Mouse (Mus musculus) hindbrain, embryonic 11.5 days (tissue): Measurements from ENCODE around the gene Lrrc43. TPM values are rescaled to one million over a fixed set of nuclear protein-coding genes. Genes with fewer than 3 reads are reported as not detected.

ENCODE experiments used
- ATAC-seq: fragments of 200-750 bp; cut with Nextera tagmentation; 2 replicates; pipeline ENCODE4 v1.8.0; 2017; ENCODE audit warnings: mild to moderate bottlenecking, moderate TSS enrichment, moderate library complexity; ENCODE audit not compliant: low FRiP score
- DNase-seq: peaks from one replicate; pipeline ENCODE4 v3.0.0-alpha.2; 2015; ENCODE audit warnings: low spot score
- H3K27ac ChIP-seq: fragments of 300-500 bp; sonication (generic); 2 replicates; pipeline ENCODE4 v1.5.1; 2014; ENCODE audit warnings: mild to moderate bottlenecking, low read depth, low read length
- H3K27me3 ChIP-seq: fragments of 300-500 bp; sonication (generic); 2 replicates; pipeline ENCODE4 v1.6.1; 2014; ENCODE audit warnings: mild to moderate bottlenecking, low read length, moderate library complexity, mixed read lengths; ENCODE audit not compliant: control insufficient read depth, insufficient read depth
- H3K36me3 ChIP-seq: fragments of 300-500 bp; sonication (generic); 2 replicates; pipeline ENCODE4 v1.6.1; 2014; ENCODE audit warnings: mild to moderate bottlenecking, low read length, moderate library complexity, mixed read lengths; ENCODE audit not compliant: control insufficient read depth, insufficient read depth
- H3K4me1 ChIP-seq: fragments of 300-500 bp; sonication (generic); replicated peaks from 2 replicates; pipeline ENCODE4 v1.6.1; 2014; ENCODE audit warnings: low read length, mixed read lengths; ENCODE audit not compliant: control insufficient read depth, insufficient read depth
- H3K4me2 ChIP-seq: fragments of 300-500 bp; sonication (generic); replicated peaks from 2 replicates; pipeline ENCODE4 v1.6.1; 2014; ENCODE audit warnings: mild to moderate bottlenecking, low read depth, low read length
- H3K4me3 ChIP-seq: fragments of 300-500 bp; sonication (generic); 2 replicates; pipeline ENCODE4 v1.5.1; 2014; ENCODE audit warnings: low read depth, low read length
- H3K9ac ChIP-seq: fragments of 300-500 bp; sonication (generic); 2 replicates; pipeline ENCODE4 v1.6.1; 2014; ENCODE audit warnings: low read depth, low read length
- H3K9me3 ChIP-seq: fragments of 300-500 bp; sonication (generic); 2 replicates; pipeline ENCODE4 v1.6.1; 2016; ENCODE audit warnings: low read length; ENCODE audit not compliant: control insufficient read depth
- WGBS: fragments of 180-500 bp; shearing (Covaris S2); extraction: QIAGEN DNeasy Blood & Tissue Kit; methylation state at CpG from one replicate; pipeline ENCODE4 v1.1.7; 2014; 5-methylcytosine and 5-hydroxymethylcytosine counted together
- polyA plus RNA-seq: library from polyadenylated mRNA; unstranded; fragments of >200 nt; fragmentation: Nextera tagmentation; extraction: Ambion mirVana; gene quantifications from 2 replicates; pipeline ENCODE4 v1.2.1, GENCODE M21; 2014

The Lrrc43 gene
- polyA plus RNA-seq, 1 experiment from 2014 or later: 0.26 TPM

- no peak overlapping the region for H3K27ac ChIP-seq
- 88% methylated on average over 1 of the region's 1 CpGs for WGBS
- no peaks in the 10 kb centered on the region for H3K36me3 ChIP-seq
- no peaks in the 10 kb centered on the region for H3K27me3 ChIP-seq
- DNase-seq: no peak
- no peak overlapping the region for H3K4me3 ChIP-seq
- no peak overlapping the region for H3K4me2 ChIP-seq
- no peaks in the 10 kb centered on the region for H3K4me1 ChIP-seq
- ATAC-seq: no peak
- H3K9ac ChIP-seq: no peak overlapping the region
- no peaks in the 10 kb centered on the region for H3K9me3 ChIP-seq
Observed at GRCm38 (mm10) chr5:123464638-123465037, 24.5 kb upstream of the Lrrc43 start.

GRCm38 (mm10) chr5:123470784-123471400, 18.2 kb upstream of the Lrrc43 start:
- H3K4me2 ChIP-seq: no peak overlapping the region
- peak; percentile 9 for DNase-seq

GRCm38 (mm10) chr5:123473817-123474216, 15.3 kb upstream of the Lrrc43 start:
- no peaks in the 10 kb centered on the region for H3K27me3 ChIP-seq
- no peak overlapping the region for H3K27ac ChIP-seq
- no peaks in the 10 kb centered on the region for H3K9me3 ChIP-seq
- 73% methylated on average over 5 of the region's 5 CpGs for WGBS
- ATAC-seq: no peak
- H3K4me3 ChIP-seq: no peak overlapping the region
- H3K4me1 ChIP-seq: no peaks in the 10 kb centered on the region
- H3K36me3 ChIP-seq: no peaks in the 10 kb centered on the region
- no peak overlapping the region for H3K4me2 ChIP-seq
- H3K9ac ChIP-seq: no peak overlapping the region
- DNase-seq: no peak

More at GRCm38 (mm10) chr5:123470784-123471400, 18.2 kb upstream of the Lrrc43 start:
- Histone ChIP-seq H3K27ac (no peak overlapping the region), H3K4me3 (no peak overlapping the region), H3K9me3 (no peaks in the 10 kb centered on the region), H3K36me3 (no peaks in the 10 kb centered on the region), H3K27me3 (no peaks in the 10 kb centered on the region), H3K4me1 (no peaks in the 10 kb centered on the region), H3K9ac (no peak overlapping the region)
- WGBS: 56% methylated on average over 10 of the region's 10 CpGs
- ATAC-seq: no peak

GRCm38 (mm10) chr5:123487659-123488395, 1.3 kb upstream of the Lrrc43 start:
- Histone ChIP-seq H3K9me3 (no peaks in the 10 kb centered on the region), H3K4me1 (0 out of 2 replicates have a peak, but pooled peaks cover 4% of the 10 kb centered on the region), H3K4me2 (no peak overlapping the region), H3K9ac (no peak overlapping the region), H3K27ac (no peak overlapping the region), H3K4me3 (no peak overlapping the region), H3K27me3 (no peaks in the 10 kb centered on the region), H3K36me3 (no peaks in the 10 kb centered on the region)
- DNase-seq (no peak), ATAC-seq (no peak)
- 85% methylated on average over 11 of the region's 11 CpGs for WGBS

- H3K9ac ChIP-seq: no peak overlapping the region
- 48% methylated on average over 9 of the region's 9 CpGs for WGBS
Observed at GRCm38 (mm10) chr5:123489935-123490334, 830 bp downstream of the Lrrc43 start.

GRCm38 (mm10) chr5:123499717-123500116, 10.6 kb downstream of the Lrrc43 start:
- 49% methylated on average over 4 of the region's 4 CpGs for WGBS
- no peaks in the 10 kb centered on the region for H3K9me3 ChIP-seq
- no peak overlapping the region for H3K27ac ChIP-seq
- no peak for ATAC-seq
- no peak overlapping the region for H3K9ac ChIP-seq
- H3K4me3 ChIP-seq: no peak overlapping the region
- peak; percentile 21 for DNase-seq
- no peak overlapping the region for H3K4me2 ChIP-seq
- H3K4me1 ChIP-seq: no peaks in the 10 kb centered on the region
- H3K27me3 ChIP-seq: no peaks in the 10 kb centered on the region
- no peaks in the 10 kb centered on the region for H3K36me3 ChIP-seq

More at GRCm38 (mm10) chr5:123489935-123490334, 830 bp downstream of the Lrrc43 start:
- DNase-seq (no peak), ATAC-seq (no peak)
- Histone ChIP-seq H3K9me3 (no peaks in the 10 kb centered on the region), H3K4me2 (no peak overlapping the region), H3K27ac (no peak overlapping the region), H3K27me3 (no peaks in the 10 kb centered on the region), H3K36me3 (no peaks in the 10 kb centered on the region), H3K4me1 (0 out of 2 replicates have a peak, but pooled peaks cover 4% of the 10 kb centered on the region), H3K4me3 (no peak overlapping the region)

- Histone ChIP-seq H3K36me3 (no peaks in the 10 kb centered on the region), H3K4me3 (no peak overlapping the region), H3K4me1 (no peaks in the 10 kb centered on the region), H3K27me3 (no peaks in the 10 kb centered on the region), H3K9me3 (no peaks in the 10 kb centered on the region), H3K9ac (no peak overlapping the region), H3K27ac (no peak overlapping the region), H3K4me2 (no peak overlapping the region)
- ATAC-seq: no peak
- no peak for DNase-seq
- WGBS: 77% methylated on average over 4 of the region's 4 CpGs
Observed at GRCm38 (mm10) chr5:123501973-123502372, 12.9 kb downstream of the Lrrc43 start.

- DNase-seq (peak; percentile 97), ATAC-seq (peak; percentile 91)
- H3K4me1 ChIP-seq: no peaks in the 10 kb centered on the region
- under 1% methylated on average over 59 of the region's 59 CpGs for WGBS
- H3K27ac ChIP-seq: no peak overlapping the region
- no peaks in the 10 kb centered on the region for H3K36me3 ChIP-seq
- no peaks in the 10 kb centered on the region for H3K9me3 ChIP-seq
- H3K27me3 ChIP-seq: no peaks in the 10 kb centered on the region
- peak overlapping the region; percentile 51 for H3K4me3 ChIP-seq
- H3K4me2 ChIP-seq: peak overlapping the region; percentile 72
- H3K9ac ChIP-seq: peak overlapping the region; percentile 68
Observed at GRCm38 (mm10) chr5:123507936-123508723, 19.0 kb downstream of the Lrrc43 start.
